Mouse (Mus musculus): ENCODE data around the gene Fscn2. TPM values are rescaled to one million over a fixed set of nuclear protein-coding genes. Genes with fewer than 3 reads are reported as not detected.
A peak's percentile ranks its signal among the peaks of the same experiment; 100 is the strongest.

The Fscn2 gene
- polyA plus RNA-seq, 1 experiment from 2014 or later, result 1.4 TPM

DNA sequence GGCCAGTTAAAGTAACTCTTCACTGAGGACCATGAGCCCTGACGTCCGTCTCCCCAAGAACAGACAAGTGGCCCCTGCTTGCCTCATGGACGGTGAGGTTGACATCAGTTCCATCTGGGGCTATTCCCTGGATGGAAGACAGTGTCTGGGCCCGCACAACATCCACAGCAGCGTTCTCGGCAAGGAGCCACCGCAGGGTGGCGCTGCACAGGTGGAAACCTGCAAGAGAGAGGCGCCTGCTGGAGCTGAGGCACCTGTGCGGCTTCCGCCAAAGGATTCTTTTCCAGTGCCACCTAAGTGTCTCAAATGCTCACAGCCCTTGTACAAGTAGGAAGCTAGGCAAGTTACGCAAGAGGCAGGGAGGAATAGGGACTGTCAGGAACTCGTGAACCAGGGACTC lies 11.7 kb downstream of the Fscn2 start:
- no peaks in the 10 kb centered on the region for H3K27me3 ChIP-seq (replicated peaks)
- H3K4me3 ChIP-seq (replicated peaks), result no peak overlapping the region
- WGBS, result 67% methylated on average over 13 of the region's 13 CpGs
- H3K9me3 ChIP-seq (replicated peaks), result no peaks in the 10 kb centered on the region
- H3K27ac ChIP-seq (replicated peaks), result no peak overlapping the region
- peaks cover 35% of the 10 kb centered on the region for H3K4me1 ChIP-seq
- no peak overlapping the region for H3K4me2 ChIP-seq
- peaks cover 81% of the 10 kb centered on the region for H3K36me3 ChIP-seq
- no peak for ATAC-seq (ENCODE audit: low FRiP score)
- no peak overlapping the region for H3K9ac ChIP-seq (replicated peaks)

DNA sequence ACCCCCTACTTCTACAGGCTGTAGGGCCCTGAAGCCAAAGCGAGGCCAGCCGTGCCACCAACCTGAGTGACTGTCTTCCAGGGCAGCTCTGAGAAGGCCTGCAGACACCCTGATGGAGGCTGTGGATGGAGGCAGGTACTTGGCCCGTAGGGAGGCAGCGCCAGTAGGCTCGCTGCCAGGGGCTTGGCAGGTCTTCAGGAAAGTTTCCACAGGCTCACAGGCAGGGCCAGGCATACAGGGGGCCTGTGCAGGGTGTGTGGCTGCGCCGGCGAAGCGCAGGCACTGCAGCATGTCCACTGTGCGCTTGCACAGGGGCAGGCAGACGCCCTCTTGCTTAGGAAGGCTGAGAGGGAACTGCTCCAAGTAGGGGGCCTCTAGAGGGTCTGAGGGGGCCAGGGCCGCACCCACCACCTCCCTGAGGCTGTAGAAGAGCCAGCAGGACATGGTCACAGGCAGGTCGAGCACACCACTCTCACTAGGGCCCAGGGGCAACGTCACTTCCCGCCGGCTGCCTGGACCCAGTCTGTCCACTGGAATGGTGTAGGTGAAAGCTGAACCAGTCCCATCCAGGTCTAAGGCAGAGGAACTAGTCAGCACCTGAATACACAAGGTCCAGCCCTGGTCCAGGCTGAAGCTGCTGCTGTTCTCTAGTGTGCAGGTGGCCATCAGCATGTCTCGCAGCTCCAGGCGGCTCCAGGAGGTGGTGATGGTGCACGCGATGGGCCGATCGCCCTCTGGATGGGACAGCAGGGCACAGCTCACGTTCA lies 12.7 kb downstream of the Fscn2 start:
- H3K9me3 ChIP-seq (replicated peaks), result no peaks in the 10 kb centered on the region
- H3K27me3 ChIP-seq (replicated peaks), result no peaks in the 10 kb centered on the region
- H3K4me3 ChIP-seq (replicated peaks), result no peak overlapping the region
- WGBS, result 88% methylated on average over 23 of the region's 23 CpGs
- H3K4me2 ChIP-seq, result no peak overlapping the region
- no peak overlapping the region for H3K9ac ChIP-seq (replicated peaks)
- peaks cover 39% of the 10 kb centered on the region for H3K4me1 ChIP-seq
- no peak overlapping the region for H3K27ac ChIP-seq (replicated peaks)
- ATAC-seq (ENCODE audit: low FRiP score), result no peak
- peaks cover 78% of the 10 kb centered on the region for H3K36me3 ChIP-seq

DNA sequence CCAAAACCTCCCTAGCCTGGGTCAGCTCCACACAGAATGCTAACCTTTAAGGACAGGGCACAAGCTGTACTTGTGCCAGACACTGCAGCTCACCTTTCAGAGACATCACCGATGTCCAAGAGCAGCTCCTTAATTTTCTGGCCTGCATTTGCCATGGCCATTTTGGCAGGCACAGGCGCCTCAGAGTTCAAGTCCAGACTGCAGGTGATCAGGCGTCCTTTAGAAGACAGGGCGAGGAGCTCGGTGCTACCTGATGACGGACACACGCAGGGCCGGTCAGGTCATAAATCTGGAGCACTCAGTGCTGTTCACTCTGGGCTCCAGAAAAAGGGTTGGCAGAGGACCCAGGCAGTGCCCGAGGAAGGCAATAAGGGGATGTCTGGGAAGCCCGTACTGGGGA lies 14.0 kb downstream of the Fscn2 start:
- Histone ChIP-seq H3K27ac (replicated peaks) (no peak overlapping the region), H3K9ac (replicated peaks) (no peak overlapping the region), H3K36me3 (peaks cover 69% of the 10 kb centered on the region), H3K4me2 (no peak overlapping the region), H3K9me3 (replicated peaks) (no peaks in the 10 kb centered on the region), H3K4me1 (peaks cover 41% of the 10 kb centered on the region), H3K27me3 (replicated peaks) (no peaks in the 10 kb centered on the region), H3K4me3 (replicated peaks) (no peak overlapping the region)
- 93% methylated on average over 10 of the region's 10 CpGs for WGBS
- no peak for ATAC-seq (ENCODE audit: low FRiP score)

DNA sequence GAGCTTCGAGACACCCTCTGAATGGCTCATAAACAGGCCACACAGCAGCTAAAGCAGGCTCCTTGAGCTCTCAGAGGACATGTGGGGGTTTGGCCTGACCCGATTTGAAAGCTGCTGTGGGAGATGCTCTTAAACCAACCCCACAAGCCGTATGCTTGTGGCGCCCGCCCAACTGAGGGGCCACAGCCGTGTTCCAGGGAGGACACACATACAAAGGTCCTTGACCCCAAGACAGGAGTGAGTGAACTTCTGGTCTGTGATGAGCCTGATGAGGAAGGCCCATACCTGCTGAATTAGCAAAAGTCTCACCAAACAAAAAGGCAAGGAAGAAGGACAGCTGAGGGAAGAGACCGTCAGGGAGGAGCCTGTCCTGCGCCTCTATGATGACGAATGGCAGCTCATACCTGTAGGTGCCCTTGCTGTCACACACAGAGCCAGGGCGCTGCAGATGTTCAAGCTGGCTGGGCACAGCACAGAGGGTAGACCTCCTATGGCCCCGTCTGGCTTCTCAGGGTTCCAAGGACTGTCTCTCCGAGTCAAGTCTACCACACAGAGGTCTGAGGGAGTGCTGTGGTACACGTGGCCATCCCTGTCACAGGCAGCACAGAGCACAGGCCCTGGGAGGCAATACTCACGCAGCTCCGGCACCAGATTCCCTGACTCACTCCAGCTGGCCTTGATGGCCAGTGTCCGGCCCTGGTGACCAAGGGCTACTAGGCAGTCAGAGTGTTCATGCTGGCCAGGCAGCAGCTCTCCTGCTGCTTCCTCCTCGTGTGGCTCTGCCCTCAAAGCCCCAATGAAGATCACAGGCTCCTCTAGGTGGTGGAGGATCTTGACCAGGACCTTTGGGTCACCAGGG lies 15.2 kb downstream of the Fscn2 start:
- H3K36me3 ChIP-seq, result peaks cover 69% of the 10 kb centered on the region
- no peaks in the 10 kb centered on the region for H3K27me3 ChIP-seq (replicated peaks)
- H3K4me1 ChIP-seq, result peaks cover 41% of the 10 kb centered on the region
- ATAC-seq (ENCODE audit: low FRiP score), result no peak
- 90% methylated on average over 17 of the region's 17 CpGs for WGBS
- no peak overlapping the region for H3K4me3 ChIP-seq (replicated peaks)
- H3K9me3 ChIP-seq (replicated peaks), result no peaks in the 10 kb centered on the region
- H3K4me2 ChIP-seq, result peak overlapping the region; percentile 69
- peak overlapping the region; percentile 69 for H3K9ac ChIP-seq (replicated peaks)
- H3K27ac ChIP-seq (replicated peaks), result no peak overlapping the region

DNA sequence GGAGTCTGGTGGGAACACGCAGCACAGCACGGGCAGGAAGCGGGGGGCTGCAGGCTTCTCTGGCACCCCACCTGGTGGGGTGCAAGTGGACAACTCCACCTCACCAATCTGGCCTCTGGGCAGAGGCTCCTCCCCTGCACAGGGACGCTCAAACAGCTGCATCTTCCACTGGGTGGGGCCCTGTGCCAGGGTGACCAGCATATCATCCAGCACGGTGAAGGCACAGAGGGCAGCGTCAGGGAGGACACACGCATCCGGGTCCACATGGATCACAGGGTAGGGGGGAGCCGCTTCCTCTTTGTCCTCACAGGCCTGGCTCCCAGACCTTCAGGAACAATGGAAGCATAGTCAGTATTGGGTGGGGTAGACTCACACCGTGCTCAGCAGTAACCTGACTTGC lies 16.0 kb downstream of the Fscn2 start:
- no peaks in the 10 kb centered on the region for H3K27me3 ChIP-seq (replicated peaks)
- peak overlapping the region; percentile 69 for H3K4me2 ChIP-seq
- H3K9me3 ChIP-seq (replicated peaks), result no peaks in the 10 kb centered on the region
- H3K36me3 ChIP-seq, result peaks cover 69% of the 10 kb centered on the region
- no peak for ATAC-seq (ENCODE audit: low FRiP score)
- WGBS, result 64% methylated on average over 10 of the region's 10 CpGs
- H3K4me1 ChIP-seq, result peaks cover 41% of the 10 kb centered on the region
- H3K27ac ChIP-seq (replicated peaks), result no peak overlapping the region
- peak overlapping the region; percentile 69 for H3K9ac ChIP-seq (replicated peaks)
- peak overlapping the region; percentile 69 for H3K4me3 ChIP-seq (replicated peaks)

DNA sequence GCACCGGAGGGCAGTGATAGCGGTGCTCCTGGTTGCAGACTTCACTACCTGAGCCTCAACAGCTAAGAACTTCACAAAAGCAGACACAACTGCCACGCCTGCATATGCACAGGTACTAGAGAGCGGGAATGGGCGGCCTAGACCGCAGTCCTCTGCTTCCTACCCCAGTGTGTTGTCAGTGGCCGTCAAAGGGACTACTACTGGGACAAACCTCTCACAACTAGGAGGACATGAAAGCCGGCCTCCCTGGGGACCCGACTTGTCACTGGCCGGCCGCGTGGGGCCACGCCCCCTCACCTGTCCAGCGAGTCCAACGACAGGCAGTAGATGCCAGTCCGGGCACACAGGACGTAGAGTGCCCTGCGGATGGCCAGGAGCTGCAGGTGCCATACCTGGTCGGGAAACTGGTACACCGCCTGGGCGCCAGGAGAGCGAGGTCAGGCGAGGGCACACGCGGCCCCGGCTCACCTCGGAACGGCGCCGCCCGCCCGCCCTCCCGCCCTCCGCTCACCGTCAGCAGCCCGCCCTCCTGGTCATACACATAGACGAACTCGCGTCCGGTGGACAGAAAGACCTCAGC lies 16.8 kb downstream of the Fscn2 start:
- peak overlapping the region; percentile 87 for H3K27ac ChIP-seq (replicated peaks)
- peaks cover 69% of the 10 kb centered on the region for H3K36me3 ChIP-seq
- ATAC-seq (ENCODE audit: low FRiP score), result peak; percentile 49
- H3K27me3 ChIP-seq (replicated peaks), result no peaks in the 10 kb centered on the region
- H3K4me1 ChIP-seq, result peaks cover 41% of the 10 kb centered on the region
- H3K9ac ChIP-seq (replicated peaks), result peak overlapping the region; percentile 69
- H3K9me3 ChIP-seq (replicated peaks), result no peaks in the 10 kb centered on the region
- WGBS, result 2% methylated on average over 40 of the region's 40 CpGs
- peak overlapping the region; percentile 69 for H3K4me3 ChIP-seq (replicated peaks)
- peak overlapping the region; percentile 69 for H3K4me2 ChIP-seq

DNA sequence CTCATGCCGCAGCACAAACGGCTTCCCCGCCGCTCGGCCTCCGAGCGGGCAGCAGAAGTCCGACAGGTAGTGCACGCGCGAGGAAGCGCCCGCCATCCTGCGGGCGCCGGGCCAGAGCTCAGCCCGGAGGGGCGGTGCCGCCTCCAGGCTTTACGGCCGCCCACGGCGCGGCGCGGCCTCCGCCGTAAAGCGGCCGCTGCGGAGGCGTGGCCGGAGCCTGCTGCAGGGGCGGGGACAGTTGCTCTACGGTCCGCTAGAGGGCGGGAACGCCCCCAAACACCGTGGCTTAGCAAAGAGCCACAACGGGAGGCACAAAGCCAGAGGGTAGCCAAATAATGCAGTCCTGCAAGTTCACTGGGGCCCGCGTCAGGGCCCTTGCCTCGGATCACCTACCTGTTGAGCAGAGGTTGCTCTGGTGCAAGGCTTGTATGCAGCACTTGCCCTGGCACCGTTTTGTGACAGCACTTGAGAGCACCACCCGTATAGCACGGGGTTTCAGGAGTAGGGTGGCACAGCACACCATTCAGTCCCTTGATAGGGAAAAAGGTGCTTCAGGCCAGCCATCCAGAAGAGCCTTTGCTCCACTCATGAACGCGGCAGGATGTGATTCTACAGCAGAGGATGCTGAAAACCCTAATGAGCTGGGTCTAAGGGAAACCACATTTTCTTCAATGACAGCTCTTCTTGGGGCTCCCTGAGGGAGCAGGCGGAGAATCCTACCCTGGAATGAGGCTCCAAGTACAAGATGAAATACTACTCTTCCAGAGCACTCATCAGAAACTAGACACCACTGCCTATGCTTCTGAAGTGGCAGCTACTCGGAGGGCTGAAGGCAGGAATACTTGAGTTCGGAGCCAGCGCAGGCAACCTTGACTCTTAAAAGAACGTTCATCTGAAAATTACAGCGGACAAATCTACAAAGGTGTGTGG lies 17.5 kb downstream of the Fscn2 start, which contains the start of gene Faap100:
Gene Faap100, minus strand, starts transcription at position 154 of the 930 bp plus-strand sequence.
- Histone ChIP-seq H3K4me1 (peaks cover 37% of the 10 kb centered on the region), H3K9me3 (replicated peaks) (no peaks in the 10 kb centered on the region), H3K4me3 (replicated peaks) (peak within 1 kb of the TSS; percentile 69), H3K27ac (replicated peaks) (peak within 1 kb of the TSS; percentile 87), H3K27me3 (replicated peaks) (no peaks in the 10 kb centered on the region), H3K9ac (replicated peaks) (peak within 1 kb of the TSS; percentile 69), H3K4me2 (peak within 1 kb of the TSS; percentile 69), H3K36me3 (peaks cover 68% of the 10 kb centered on the region)
- WGBS, result 8% methylated on average over 54 of the region's 54 CpGs
- ATAC-seq (ENCODE audit: low FRiP score), result peak; percentile 85

DNA sequence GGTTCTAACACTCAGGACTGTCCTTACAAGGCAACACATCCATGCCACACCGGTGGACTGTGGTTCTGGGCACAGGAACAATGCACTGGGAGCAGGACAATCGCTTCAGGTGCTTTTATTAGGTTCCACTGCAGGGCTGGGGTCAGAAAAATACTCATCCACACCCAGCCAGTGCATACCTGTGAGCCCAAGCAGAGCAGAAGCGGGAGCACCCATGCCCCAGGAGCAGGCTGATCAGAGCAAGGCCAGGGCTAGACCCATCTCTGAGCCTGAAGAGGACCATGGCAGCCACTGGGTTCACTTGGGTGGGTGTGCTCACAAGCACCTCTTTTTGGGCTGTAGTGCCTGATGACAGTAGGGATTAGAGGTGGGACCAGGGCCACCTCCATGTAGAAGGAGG lies 18.9 kb downstream of the Fscn2 start:
- Histone ChIP-seq H3K4me1 (peaks cover 34% of the 10 kb centered on the region), H3K36me3 (peaks cover 69% of the 10 kb centered on the region)
- ATAC-seq (ENCODE audit: low FRiP score), result no peak

DNA sequence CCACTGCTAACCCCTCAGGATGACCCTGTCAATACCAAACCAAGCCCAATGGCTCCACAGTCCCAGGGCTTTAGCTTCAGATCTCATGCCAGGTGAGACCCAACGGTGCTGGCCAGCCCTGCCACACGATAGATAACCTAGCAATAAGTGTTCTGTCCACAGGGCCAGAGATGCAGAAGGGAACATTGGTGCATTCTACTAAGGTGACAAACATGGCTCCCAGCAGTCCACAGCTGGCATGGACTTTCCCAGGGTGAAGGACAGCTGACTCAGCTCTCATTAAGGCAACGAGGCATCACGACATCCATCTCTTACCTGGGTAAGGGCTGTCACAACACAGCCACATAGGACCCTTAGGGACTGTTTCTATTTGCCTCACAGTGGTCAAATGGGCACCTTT lies 19.8 kb downstream of the Fscn2 start:
- Histone ChIP-seq H3K27me3 (replicated peaks) (no peaks in the 10 kb centered on the region), H3K4me2 (no peak overlapping the region), H3K9ac (replicated peaks) (no peak overlapping the region), H3K4me1 (peaks cover 29% of the 10 kb centered on the region), H3K36me3 (peaks cover 70% of the 10 kb centered on the region), H3K27ac (replicated peaks) (no peak overlapping the region), H3K4me3 (replicated peaks) (no peak overlapping the region), H3K9me3 (replicated peaks) (no peaks in the 10 kb centered on the region)
- 90% methylated on average over 4 of the region's 4 CpGs for WGBS
- no peak for ATAC-seq (ENCODE audit: low FRiP score)

More for the DNA sequence above, 18.9 kb downstream of the Fscn2 start:
- Histone ChIP-seq H3K27me3 (replicated peaks) (no peaks in the 10 kb centered on the region), H3K9ac (replicated peaks) (no peak overlapping the region), H3K4me2 (no peak overlapping the region), H3K4me3 (replicated peaks) (no peak overlapping the region), H3K9me3 (replicated peaks) (no peaks in the 10 kb centered on the region), H3K27ac (replicated peaks) (no peak overlapping the region)
- 94% methylated on average over 3 of the region's 3 CpGs for WGBS

DNA sequence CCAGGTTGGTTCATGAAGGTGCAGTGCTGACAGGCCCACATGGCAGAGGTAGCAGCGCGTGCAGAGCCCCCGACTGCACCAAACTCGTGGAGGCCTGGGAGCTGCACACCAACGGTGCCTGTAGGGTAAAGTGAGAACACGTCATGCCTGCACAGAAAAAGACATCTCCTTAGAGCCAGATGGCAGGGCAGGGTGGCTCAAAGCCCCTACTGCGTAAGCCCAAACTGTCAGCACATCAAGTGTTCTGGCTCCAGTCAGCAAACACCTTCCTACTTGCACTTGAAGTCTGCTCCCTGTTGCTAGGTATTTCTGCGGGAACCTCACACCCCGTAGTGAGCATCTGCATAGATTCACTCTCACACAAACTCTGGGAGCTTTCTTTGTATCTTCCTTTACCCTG lies 21.2 kb downstream of the Fscn2 start:
- WGBS, result 96% methylated on average over 9 of the region's 9 CpGs
- Histone ChIP-seq H3K4me3 (replicated peaks) (no peak overlapping the region), H3K27ac (replicated peaks) (no peak overlapping the region), H3K9me3 (replicated peaks) (no peaks in the 10 kb centered on the region), H3K9ac (replicated peaks) (no peak overlapping the region), H3K36me3 (peaks cover 72% of the 10 kb centered on the region), H3K4me1 (peaks cover 15% of the 10 kb centered on the region), H3K27me3 (replicated peaks) (no peaks in the 10 kb centered on the region), H3K4me2 (no peak overlapping the region)
- ATAC-seq (ENCODE audit: low FRiP score), result no peak

DNA sequence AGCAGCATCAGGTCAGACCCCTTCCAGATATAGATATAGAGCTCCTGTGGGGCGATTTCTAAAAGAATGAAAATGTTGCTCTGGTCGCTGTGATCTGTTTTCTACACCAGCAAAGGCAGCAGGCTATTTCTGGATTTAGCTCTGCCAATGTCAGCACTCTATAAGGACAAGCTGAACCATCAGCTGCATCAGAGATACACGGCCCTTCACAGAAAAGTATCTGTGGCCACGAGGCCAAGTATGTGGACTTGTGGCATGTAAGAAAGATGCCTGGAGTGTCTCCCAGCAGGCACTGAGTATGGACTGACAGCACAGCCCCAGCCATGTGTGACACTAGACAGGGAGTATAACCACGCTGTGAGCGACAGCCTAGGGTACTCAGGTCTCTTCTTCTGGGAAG lies 25.3 kb downstream of the Fscn2 start:
- Histone ChIP-seq H3K9ac (replicated peaks) (no peak overlapping the region), H3K9me3 (replicated peaks) (no peaks in the 10 kb centered on the region), H3K4me1 (no peaks in the 10 kb centered on the region), H3K36me3 (peaks cover 65% of the 10 kb centered on the region), H3K4me3 (replicated peaks) (no peak overlapping the region), H3K27ac (replicated peaks) (no peak overlapping the region), H3K27me3 (replicated peaks) (no peaks in the 10 kb centered on the region), H3K4me2 (no peak overlapping the region)
- no peak for ATAC-seq (ENCODE audit: low FRiP score)
- 94% methylated on average over 6 of the region's 6 CpGs for WGBS

Measured in neural tube, embryonic 15.5 days (tissue).